Mouse (Mus musculus) olfactory bulb, adult 2 months (tissue): Measurements from ENCODE around the gene Stap2.

Experiments
- CTCF ChIP-seq: fragments of 200-500 bp; IDR thresholded peaks from 2 replicates; pipeline ENCODE4 v1.5.1; 2012; ENCODE audit warnings: low read depth, mild to moderate bottlenecking, low read length, moderate library complexity; ENCODE audit not compliant: insufficient read depth
- POLR2A ChIP-seq: fragments of 200-500 bp; IDR thresholded peaks from 2 replicates; pipeline ENCODE4 v1.6.1; 2012; ENCODE audit warnings: mild to moderate bottlenecking, low read depth, low read length, moderate library complexity; ENCODE audit not compliant: insufficient read depth

- TF ChIP-seq CTCF (no peak), POLR2A (no peak)
Measured at GRCm38 (mm10) chr17:55948647-55949046, 56.7 kb downstream of the Stap2 start.
